Mouse (Mus musculus) liver, adult 2 months (tissue): ENCODE data around the gene Daam2. TPM values are rescaled to one million over a fixed set of nuclear protein-coding genes. Genes with fewer than 3 reads are reported as not detected.

Experiments
- DNase-seq: peaks from one replicate; pipeline ENCODE4 v3.0.0-alpha.2; 2011; ENCODE audit warnings: low read depth, low spot score; ENCODE audit errors: extremely low read depth
- H3K27ac ChIP-seq: fragments of 200-500 bp; replicated peaks from 2 replicates; pipeline ENCODE4 v1.5.1; 2012; ENCODE audit warnings: low read depth, mild to moderate bottlenecking, control low read depth, inconsistent platforms, low read length; ENCODE audit not compliant: insufficient read depth
- H3K27me3 ChIP-seq: fragments of 200-500 bp; 2 replicates; pipeline ENCODE4 v1.6.1; 2012; ENCODE audit warnings: mild to moderate bottlenecking, moderate library complexity, low read length, inconsistent platforms; ENCODE audit not compliant: control insufficient read depth, insufficient read depth
- H3K36me3 ChIP-seq: fragments of 200-500 bp; 2 replicates; pipeline ENCODE4 v1.6.1; 2012; ENCODE audit warnings: low read length, inconsistent platforms; ENCODE audit not compliant: control insufficient read depth, insufficient read depth
- H3K4me1 ChIP-seq: fragments of 200-500 bp; 2 replicates; pipeline ENCODE4 v1.6.1; 2011; ENCODE audit warnings: low read length; ENCODE audit not compliant: control insufficient read depth, insufficient read depth
- H3K4me3 ChIP-seq: fragments of 200-500 bp; 2 replicates; pipeline ENCODE4 v1.5.1; 2011; ENCODE audit warnings: low read depth, mild to moderate bottlenecking, control low read depth, low read length, moderate library complexity; ENCODE audit not compliant: insufficient read depth
- H3K79me2 ChIP-seq: fragments of 200-500 bp; 2 replicates; pipeline ENCODE4 v1.6.1; 2012; ENCODE audit warnings: inconsistent platforms, mild to moderate bottlenecking, low read length, moderate library complexity; ENCODE audit not compliant: control insufficient read depth, insufficient read depth
- H3K9ac ChIP-seq: fragments of 200-500 bp; 2 replicates; pipeline ENCODE4 v1.6.1; 2012; ENCODE audit warnings: low read depth, mild to moderate bottlenecking, control low read depth, inconsistent platforms, low read length
- CTCF ChIP-seq: fragments of 200-500 bp; IDR thresholded peaks from 2 replicates; pipeline ENCODE4 v1.5.1; 2011; ENCODE audit warnings: low read depth, low read length, control low read depth
- POLR2A ChIP-seq: fragments of 200-500 bp; IDR thresholded peaks from 2 replicates; pipeline ENCODE4 v1.6.1; 2011; ENCODE audit warnings: low read length, control low read depth; ENCODE audit not compliant: insufficient read depth; ENCODE audit errors: extremely low read depth
- WGBS: fragments of 180-500 bp; shearing (Covaris S2); methylation state at CpG from one replicate; pipeline ENCODE4 v1.1.7; 2018; 5-methylcytosine and 5-hydroxymethylcytosine counted together
- polyA plus RNA-seq: library from polyadenylated mRNA; depleted of rRNA; stranded (reverse); fragments of >200 nt; gene quantifications from 2 replicates; pipeline ENCODE4 v1.2.3, GENCODE M21; 2012
- total RNA-seq: library from RNA; depleted of rRNA; stranded (reverse); fragments of >200 nt; gene quantifications from 2 replicates; pipeline ENCODE4 v1.2.3, GENCODE M21; 2014

Daam2 gene
- total and polyA plus RNA-seq, 2 experiments: 1.0 to 1.4 TPM

- Histone ChIP-seq H3K79me2 (no peaks in the 10 kb centered on the region), H3K27me3 (no peaks in the 10 kb centered on the region), H3K27ac (no peak overlapping the region), H3K4me3 (no peak overlapping the region), H3K36me3 (no peaks in the 10 kb centered on the region), H3K4me1 (no peaks in the 10 kb centered on the region), H3K9ac (no peak overlapping the region)
- DNase-seq: no peak
- 48% methylated on average over 5 of the region's 5 CpGs for WGBS
- TF ChIP-seq POLR2A (no peak), CTCF (no peak)
Measured at GRCm38 (mm10) chr17:49512671-49513085, 51.5 kb downstream of the Daam2 start.

GRCm38 (mm10) chr17:49509431-49509830, 54.7 kb downstream of the Daam2 start:
- 90% methylated on average over 16 of the region's 16 CpGs for WGBS

GRCm38 (mm10) chr17:49503246-49503900, 60.8 kb downstream of the Daam2 start:
- no peak overlapping the region for H3K4me3 ChIP-seq
- DNase-seq: no peak
- no peaks in the 10 kb centered on the region; the same call in 1 of the 2 replicates for H3K4me1 ChIP-seq
- H3K36me3 ChIP-seq: no peaks in the 10 kb centered on the region
- H3K27ac ChIP-seq: no peak overlapping the region
- no peak overlapping the region for H3K9ac ChIP-seq
- WGBS: 65% methylated on average over 6 of the region's 6 CpGs
- H3K27me3 ChIP-seq: no peaks in the 10 kb centered on the region
- TF ChIP-seq POLR2A (no peak), CTCF (no peak)
- H3K79me2 ChIP-seq: no peaks in the 10 kb centered on the region

More at GRCm38 (mm10) chr17:49509431-49509830, 54.7 kb downstream of the Daam2 start:
- Histone ChIP-seq H3K36me3 (no peaks in the 10 kb centered on the region), H3K9ac (no peak overlapping the region), H3K4me3 (no peak overlapping the region), H3K4me1 (no peaks in the 10 kb centered on the region), H3K27me3 (no peaks in the 10 kb centered on the region), H3K79me2 (no peaks in the 10 kb centered on the region), H3K27ac (no peak overlapping the region)
- DNase-seq: no peak
- no peak for TF ChIP-seq CTCF
- no peak for TF ChIP-seq POLR2A

- 12% methylated on average over 2 of the region's 2 CpGs for WGBS
- Histone ChIP-seq H3K4me1 (no peaks in the 10 kb centered on the region; the same call in 1 of the 2 replicates), H3K4me3 (no peak overlapping the region), H3K27ac (no peak overlapping the region), H3K9ac (no peak overlapping the region), H3K79me2 (no peaks in the 10 kb centered on the region), H3K27me3 (no peaks in the 10 kb centered on the region), H3K36me3 (no peaks in the 10 kb centered on the region)
- no peak for DNase-seq
- TF ChIP-seq CTCF (no peak), POLR2A (no peak)
Measured at GRCm38 (mm10) chr17:49500234-49500633, 63.9 kb downstream of the Daam2 start.

GRCm38 (mm10) chr17:49499635-49500034, 64.5 kb downstream of the Daam2 start:
- no peak overlapping the region for H3K9ac ChIP-seq
- WGBS: 94% methylated on average over 2 of the region's 2 CpGs
- H3K27ac ChIP-seq: no peak overlapping the region
- no peaks in the 10 kb centered on the region; the same call in 1 of the 2 replicates for H3K4me1 ChIP-seq
- no peak overlapping the region for H3K4me3 ChIP-seq
- H3K36me3 ChIP-seq: no peaks in the 10 kb centered on the region
- no peaks in the 10 kb centered on the region for H3K79me2 ChIP-seq
- TF ChIP-seq CTCF: no peak
- TF ChIP-seq POLR2A: no peak
- DNase-seq: no peak
- no peaks in the 10 kb centered on the region for H3K27me3 ChIP-seq

- no peak overlapping the region for H3K9ac ChIP-seq
- H3K79me2 ChIP-seq: no peaks in the 10 kb centered on the region
- no peak for DNase-seq
- no peaks in the 10 kb centered on the region for H3K27me3 ChIP-seq
- H3K4me1 ChIP-seq: no peaks in the 10 kb centered on the region; the same call in 1 of the 2 replicates
- H3K36me3 ChIP-seq: no peaks in the 10 kb centered on the region
- no peak for TF ChIP-seq POLR2A
- no peak for TF ChIP-seq CTCF
- H3K27ac ChIP-seq: no peak overlapping the region
- WGBS: 69% methylated on average over 3 of the region's 3 CpGs
- no peak overlapping the region for H3K4me3 ChIP-seq
Measured at GRCm38 (mm10) chr17:49498169-49498568, 66.0 kb downstream of the Daam2 start.
